Mouse (Mus musculus) limb, embryonic 12.5 days (tissue): ENCODE measurements at regions not wholly inside any gene's neighbourhood (a gene's known extent, or its start where the extent isn't known, plus 50 kb on each side); places are given as distances from the start of the nearest gene placed in this dataset.

Experiments used
- ATAC-seq: fragments of 200-750 bp; cut with Nextera tagmentation; 2 replicates; pipeline ENCODE4 v1.8.0; 2017; ENCODE audit warnings: low read depth, moderate TSS enrichment; ENCODE audit not compliant: insufficient number of reproducible peaks, insufficient read depth, low FRiP score, low TSS enrichment
- H3K27ac ChIP-seq: fragments of 300-500 bp; sonication (generic); 2 replicates; pipeline ENCODE4 v1.5.1; 2016; ENCODE audit warnings: mild to moderate bottlenecking, moderate library complexity
- H3K27me3 ChIP-seq: fragments of 300-500 bp; sonication (generic); 2 replicates; pipeline ENCODE4 v1.6.1; 2016; ENCODE audit warnings: mild to moderate bottlenecking, moderate library complexity
- H3K36me3 ChIP-seq: fragments of 300-500 bp; sonication (generic); 2 replicates; pipeline ENCODE4 v1.6.1; 2016; ENCODE audit warnings: mild to moderate bottlenecking, moderate library complexity
- H3K4me1 ChIP-seq: fragments of 300-500 bp; sonication (generic); replicated peaks from 2 replicates; pipeline ENCODE4 v1.6.1; 2016
- H3K4me2 ChIP-seq: fragments of 300-500 bp; sonication (generic); 2 replicates; pipeline ENCODE4 v1.6.1; 2016; ENCODE audit warnings: mild to moderate bottlenecking, moderate library complexity
- H3K4me3 ChIP-seq: fragments of 300-500 bp; sonication (generic); replicated peaks from 2 replicates; pipeline ENCODE4 v1.5.1; 2016; ENCODE audit warnings: mild to moderate bottlenecking
- H3K9ac ChIP-seq: fragments of 300-500 bp; sonication (generic); replicated peaks from 2 replicates; pipeline ENCODE4 v1.6.1; 2016; ENCODE audit warnings: mild to moderate bottlenecking, moderate library complexity
- H3K9me3 ChIP-seq: fragments of 300-500 bp; sonication (generic); 2 replicates; pipeline ENCODE4 v1.6.1; 2016; ENCODE audit warnings: mild to moderate bottlenecking, moderate library complexity
- WGBS: fragments of 180-500 bp; shearing (Covaris S2); methylation state at CpG from one replicate; pipeline ENCODE4 v1.1.7; 2016; 5-methylcytosine and 5-hydroxymethylcytosine counted together

DNA sequence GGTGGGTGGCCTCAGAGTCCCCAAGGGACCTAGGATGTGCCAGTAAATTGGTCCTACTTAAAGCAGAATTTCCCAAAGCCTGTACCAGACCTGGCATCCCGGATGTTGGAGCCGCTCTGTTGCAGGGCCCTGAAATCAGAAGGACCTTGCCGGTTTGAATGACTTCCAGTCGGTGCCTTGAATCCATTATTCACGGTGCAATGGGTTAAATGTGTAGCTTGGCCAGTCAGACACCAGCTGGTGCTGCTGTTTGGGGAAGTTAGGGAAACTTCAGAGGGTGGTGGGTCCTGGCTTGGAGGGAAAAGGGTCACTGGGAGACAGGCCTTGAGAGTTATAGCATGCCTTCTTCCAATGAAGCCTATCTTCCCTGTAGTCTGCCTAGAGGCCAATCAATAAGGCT, 135.5 kb upstream of the Tbx3 start:
- no peak for ATAC-seq
- peaks cover 52% of the 10 kb centered on the region for H3K27me3 ChIP-seq
- H3K4me1 ChIP-seq = peaks cover 13% of the 10 kb centered on the region
- H3K9ac ChIP-seq = no peak overlapping the region
- no peaks in the 10 kb centered on the region for H3K9me3 ChIP-seq
- no peak overlapping the region for H3K4me2 ChIP-seq
- no peak overlapping the region for H3K27ac ChIP-seq
- H3K36me3 ChIP-seq = no peaks in the 10 kb centered on the region
- H3K4me3 ChIP-seq = no peak overlapping the region
- 49% methylated on average over 5 of the region's 5 CpGs for WGBS

DNA sequence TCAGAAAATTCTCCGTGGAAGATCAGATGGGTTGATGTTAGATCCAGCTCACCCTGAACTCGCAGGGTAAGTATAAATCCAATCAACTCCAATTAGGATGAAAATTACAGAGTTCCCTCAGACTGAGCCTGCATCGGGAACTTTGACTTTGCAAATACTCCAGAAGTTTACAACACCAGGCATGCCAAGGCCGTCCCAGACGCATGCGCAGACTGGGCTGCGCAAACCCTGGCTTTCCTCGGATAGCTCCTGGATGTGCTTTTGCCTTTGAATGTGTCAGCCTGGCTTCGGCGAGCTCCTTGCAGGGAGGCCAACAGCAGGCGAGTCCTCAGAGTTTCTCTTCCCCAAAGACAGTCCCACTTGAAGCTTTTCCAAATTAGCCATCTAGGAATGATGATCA, 127.6 kb upstream of the Tbx3 start:
- peaks cover 13% of the 10 kb centered on the region for H3K4me1 ChIP-seq
- 78% methylated on average over 11 of the region's 11 CpGs for WGBS
- H3K36me3 ChIP-seq = no peaks in the 10 kb centered on the region
- H3K9me3 ChIP-seq = no peaks in the 10 kb centered on the region
- H3K4me2 ChIP-seq = no peak overlapping the region
- H3K4me3 ChIP-seq = no peak overlapping the region
- H3K27me3 ChIP-seq = peaks cover 66% of the 10 kb centered on the region
- H3K9ac ChIP-seq = no peak overlapping the region
- ATAC-seq = no peak
- no peak overlapping the region for H3K27ac ChIP-seq

DNA sequence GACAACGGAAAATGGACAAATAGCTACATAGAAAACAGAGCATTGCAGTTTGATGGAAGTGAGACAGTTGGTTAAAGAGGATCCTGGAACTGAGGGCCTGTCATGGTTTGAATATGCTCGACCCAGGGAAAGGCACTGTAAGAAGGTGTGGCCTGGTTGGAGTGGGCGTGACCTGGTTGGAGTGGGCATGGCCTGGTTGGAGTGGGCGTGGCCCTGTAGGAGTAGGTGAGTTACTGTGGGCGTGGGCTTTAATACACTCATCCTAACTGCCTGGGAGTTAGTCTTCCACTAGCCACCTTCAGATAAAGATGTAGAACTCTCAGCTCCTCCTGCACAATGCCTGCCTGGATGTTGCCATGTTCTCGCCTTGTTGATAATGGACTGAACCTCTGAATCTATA, 126.8 kb upstream of the Tbx3 start:
- Histone ChIP-seq H3K9ac (no peak overlapping the region), H3K27ac (no peak overlapping the region), H3K36me3 (no peaks in the 10 kb centered on the region), H3K4me1 (peaks cover 13% of the 10 kb centered on the region), H3K4me3 (no peak overlapping the region), H3K9me3 (no peaks in the 10 kb centered on the region), H3K4me2 (no peak overlapping the region), H3K27me3 (peaks cover 69% of the 10 kb centered on the region)
- 87% methylated on average over 6 of the region's 6 CpGs for WGBS
- no peak for ATAC-seq

DNA sequence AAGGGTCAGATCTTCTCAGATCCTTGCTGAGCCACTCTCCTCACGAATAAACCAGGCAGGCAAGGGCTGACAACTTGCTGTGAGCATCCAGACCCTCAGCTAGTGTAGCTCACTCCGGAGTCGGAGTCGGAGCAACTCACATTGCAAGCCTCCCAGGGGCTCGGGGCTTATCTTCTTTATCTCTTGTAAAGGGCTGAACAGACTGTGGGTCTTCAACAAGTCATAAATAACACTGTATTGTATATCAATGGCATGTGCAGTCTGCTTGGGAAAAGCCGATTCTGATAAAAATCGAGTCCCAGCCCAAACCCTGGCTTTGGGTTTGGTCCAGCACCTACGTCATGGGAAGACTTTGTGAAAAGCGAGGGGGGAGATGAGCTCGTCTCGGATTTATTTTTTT, 125.8 kb upstream of the Tbx3 start:
- Histone ChIP-seq H3K4me3 (no peak overlapping the region), H3K4me1 (peaks cover 13% of the 10 kb centered on the region), H3K27ac (no peak overlapping the region), H3K9me3 (no peaks in the 10 kb centered on the region), H3K9ac (no peak overlapping the region), H3K4me2 (no peak overlapping the region), H3K27me3 (peaks cover 70% of the 10 kb centered on the region), H3K36me3 (no peaks in the 10 kb centered on the region)
- whole genome bisulfite sequencing = 52% methylated on average over 11 of the region's 11 CpGs
- ATAC-seq = no peak

DNA sequence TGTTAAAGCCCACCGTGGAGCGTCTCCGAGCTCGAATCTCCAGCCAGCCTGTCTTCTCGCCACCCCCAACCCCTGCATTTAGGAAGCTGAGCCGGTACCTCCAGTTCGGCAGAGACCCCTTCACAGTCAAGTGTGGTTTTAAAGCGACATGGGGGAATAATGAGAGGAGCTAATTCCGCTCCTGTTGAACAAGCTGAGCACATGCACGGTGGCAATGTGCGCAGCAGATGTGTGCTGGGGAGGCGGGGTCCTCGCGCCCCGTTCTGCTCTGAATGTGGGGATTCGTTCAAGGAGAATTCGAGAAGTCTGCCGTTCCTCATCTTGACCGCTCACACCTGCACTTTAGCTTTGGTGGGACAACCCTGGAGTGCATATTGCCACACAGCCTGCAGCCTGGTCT, 123.4 kb upstream of the Tbx3 start:
- peak; percentile 65; the same call in 1 of the 2 replicates for ATAC-seq
- no peak overlapping the region; the same call in 1 of the 2 replicates for H3K4me3 ChIP-seq

DNA sequence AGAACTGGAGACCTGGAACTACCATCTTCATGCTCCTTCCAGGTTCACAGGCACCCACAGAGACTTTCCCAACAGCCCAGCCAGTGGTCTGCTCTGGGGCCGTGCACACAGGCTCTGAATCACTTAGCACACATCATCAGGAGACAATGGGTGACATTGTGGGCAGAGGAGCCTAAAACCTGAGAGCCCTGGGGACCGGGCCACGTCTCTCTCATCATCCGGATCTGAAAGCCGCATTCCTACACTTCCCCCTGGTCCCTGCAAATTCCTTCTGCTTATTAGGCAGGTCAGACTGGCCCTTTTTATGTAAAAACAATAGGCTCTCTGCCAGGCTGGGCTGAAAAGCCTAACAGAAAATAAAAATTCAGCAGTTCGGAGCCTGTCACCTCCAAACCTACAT, 119.6 kb upstream of the Tbx3 start:
- 29% methylated on average over 6 of the region's 6 CpGs for WGBS
- Histone ChIP-seq H3K4me1 (peaks cover 35% of the 10 kb centered on the region), H3K36me3 (no peaks in the 10 kb centered on the region), H3K9ac (no peak overlapping the region), H3K4me3 (no peak overlapping the region), H3K27ac (0 out of 2 replicates have a peak overlapping the region, but pooled peaks have one; percentile 53), H3K27me3 (peaks cover 55% of the 10 kb centered on the region), H3K4me2 (no peak overlapping the region), H3K9me3 (peaks cover 10% of the 10 kb centered on the region; the same call in 1 of the 2 replicates)
- ATAC-seq = no peak

More for the DNA sequence above, 123.4 kb upstream of the Tbx3 start:
- no peak overlapping the region for H3K27ac ChIP-seq
- H3K9ac ChIP-seq = no peak overlapping the region
- peaks cover 25% of the 10 kb centered on the region for H3K4me1 ChIP-seq
- peaks cover 59% of the 10 kb centered on the region for H3K27me3 ChIP-seq
- peaks cover 5% of the 10 kb centered on the region; the same call in 1 of the 2 replicates for H3K9me3 ChIP-seq
- H3K36me3 ChIP-seq = no peaks in the 10 kb centered on the region
- H3K4me2 ChIP-seq = peak overlapping the region; percentile 36
- WGBS = 35% methylated on average over 19 of the region's 19 CpGs

DNA sequence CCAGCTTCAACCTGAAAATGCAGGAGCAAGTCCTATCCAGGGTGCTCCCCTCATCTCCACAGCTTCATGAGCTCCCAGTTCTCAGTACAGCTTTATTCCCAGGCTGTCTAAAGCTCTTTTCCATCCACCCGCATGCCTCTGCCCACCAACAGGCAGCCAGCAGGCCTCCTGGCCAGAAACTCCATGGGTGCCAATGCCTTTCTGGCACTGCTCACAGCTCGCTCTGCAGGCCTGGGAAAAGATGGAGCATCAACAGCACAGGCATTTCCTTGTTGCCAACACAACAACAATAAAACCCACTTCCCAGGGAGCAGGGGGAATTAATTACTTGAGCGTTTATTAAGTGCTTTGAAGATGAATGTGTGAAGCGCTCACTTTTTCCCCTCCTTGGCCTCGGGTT, 117.0 kb upstream of the Tbx3 start:
- no peak overlapping the region for H3K4me2 ChIP-seq
- H3K9me3 ChIP-seq = peaks cover 10% of the 10 kb centered on the region; the same call in 1 of the 2 replicates
- no peak for ATAC-seq
- no peaks in the 10 kb centered on the region for H3K36me3 ChIP-seq
- H3K9ac ChIP-seq = no peak overlapping the region
- peaks cover 31% of the 10 kb centered on the region for H3K4me1 ChIP-seq
- H3K4me3 ChIP-seq = no peak overlapping the region
- 23% methylated on average over 5 of the region's 5 CpGs for WGBS
- H3K27me3 ChIP-seq = peaks cover 53% of the 10 kb centered on the region
- no peak overlapping the region for H3K27ac ChIP-seq

DNA sequence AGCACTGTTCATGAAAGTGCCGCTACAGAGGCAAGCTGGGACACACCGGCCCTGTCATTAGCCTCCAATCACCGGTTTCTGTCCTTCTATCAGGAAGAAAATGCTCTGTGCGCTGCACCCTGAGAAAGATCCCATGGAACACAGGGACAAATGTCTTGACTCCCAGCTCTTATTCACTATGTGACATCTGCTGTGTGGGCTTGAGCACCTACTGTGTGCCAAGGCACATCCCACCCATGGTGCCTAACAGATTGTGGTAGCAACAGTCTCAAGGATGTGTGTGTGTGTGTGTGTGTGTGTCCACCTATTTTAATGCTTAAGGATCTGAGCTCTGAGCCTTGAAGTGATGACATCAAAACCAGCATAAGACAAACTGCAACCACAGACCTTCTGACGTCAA, 113.4 kb upstream of the Tbx3 start:
- no peak overlapping the region for H3K27ac ChIP-seq
- peaks cover 10% of the 10 kb centered on the region for H3K9me3 ChIP-seq
- H3K36me3 ChIP-seq = no peaks in the 10 kb centered on the region
- H3K4me1 ChIP-seq = peaks cover 19% of the 10 kb centered on the region
- no peak overlapping the region for H3K9ac ChIP-seq
- ATAC-seq = no peak
- WGBS = 31% methylated on average over 5 of the region's 5 CpGs
- H3K4me2 ChIP-seq = no peak overlapping the region
- H3K4me3 ChIP-seq = no peak overlapping the region
- peaks cover 61% of the 10 kb centered on the region for H3K27me3 ChIP-seq

DNA sequence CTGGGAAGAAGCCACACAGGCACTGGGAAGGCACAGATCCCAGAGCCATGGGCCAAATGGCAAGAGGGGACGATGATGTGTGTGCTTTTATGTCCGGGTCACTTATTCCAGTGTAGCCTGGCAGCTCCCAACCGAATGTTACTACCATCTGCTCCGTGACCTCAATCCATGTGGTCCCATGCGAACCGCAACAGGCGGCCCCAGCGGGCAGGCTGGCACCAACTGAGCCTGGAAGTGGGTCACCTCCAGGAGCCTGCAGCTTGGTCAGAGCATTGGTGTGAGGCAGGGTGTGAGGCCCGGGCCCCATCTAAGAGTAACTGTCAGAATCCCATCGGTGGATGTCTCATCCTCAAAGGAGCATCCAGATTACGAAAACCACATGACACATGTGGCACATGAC, 110.8 kb upstream of the Tbx3 start:
- Histone ChIP-seq H3K27me3 (peaks cover 72% of the 10 kb centered on the region), H3K4me2 (no peak overlapping the region), H3K9ac (no peak overlapping the region), H3K4me3 (no peak overlapping the region), H3K36me3 (no peaks in the 10 kb centered on the region), H3K4me1 (peaks cover 18% of the 10 kb centered on the region), H3K27ac (no peak overlapping the region), H3K9me3 (peaks cover 4% of the 10 kb centered on the region; the same call in 1 of the 2 replicates)
- ATAC-seq = no peak
- WGBS = 93% methylated on average over 11 of the region's 11 CpGs

DNA sequence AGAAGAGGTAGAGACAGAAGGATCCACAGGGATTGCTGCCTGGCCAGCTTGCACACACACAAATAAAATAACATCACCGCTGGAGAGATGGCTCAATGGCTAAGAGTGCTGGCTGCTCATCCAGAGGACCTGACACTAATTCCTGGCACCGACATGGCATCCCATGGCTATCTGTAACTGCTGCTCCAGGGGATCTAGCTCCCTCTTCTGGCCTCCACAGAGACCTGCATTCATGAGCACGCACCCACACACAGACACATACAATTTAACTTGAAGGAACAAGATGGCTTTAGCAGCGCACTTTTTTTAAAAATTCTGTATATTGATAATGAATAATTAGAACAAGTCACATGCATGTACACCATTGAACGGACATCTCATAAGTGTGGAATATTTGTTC, 110.1 kb upstream of the Tbx3 start:
- Histone ChIP-seq H3K4me1 (peaks cover 18% of the 10 kb centered on the region), H3K27ac (no peak overlapping the region), H3K36me3 (no peaks in the 10 kb centered on the region), H3K4me2 (no peak overlapping the region), H3K9ac (no peak overlapping the region), H3K9me3 (peaks cover 4% of the 10 kb centered on the region; the same call in 1 of the 2 replicates), H3K27me3 (peaks cover 72% of the 10 kb centered on the region), H3K4me3 (no peak overlapping the region)
- no peak for ATAC-seq
- 95% methylated on average over 5 of the region's 5 CpGs for WGBS

DNA sequence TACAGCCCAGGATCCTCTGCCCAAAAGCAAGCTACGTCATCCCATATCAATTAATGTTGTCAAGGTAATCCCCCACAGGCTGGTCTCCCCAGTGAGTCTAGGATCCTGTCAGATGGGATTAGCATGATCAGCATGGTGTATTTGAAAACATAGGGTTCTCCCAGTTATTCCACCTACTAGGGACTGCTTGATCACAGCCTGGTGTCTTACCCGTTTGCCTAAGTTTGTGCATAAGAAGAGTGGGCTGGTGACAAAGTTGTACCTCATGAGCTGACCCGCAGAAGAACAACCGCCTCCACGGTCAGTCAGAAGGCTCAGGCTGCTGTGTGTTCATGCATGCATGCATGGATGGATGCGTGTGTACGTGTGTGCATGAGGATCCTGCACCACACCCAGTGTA, 108.9 kb upstream of the Tbx3 start:
- Histone ChIP-seq H3K4me2 (no peak overlapping the region), H3K27ac (no peak overlapping the region), H3K36me3 (no peaks in the 10 kb centered on the region), H3K4me3 (no peak overlapping the region), H3K9ac (no peak overlapping the region), H3K4me1 (peaks cover 18% of the 10 kb centered on the region), H3K9me3 (peaks cover 4% of the 10 kb centered on the region; the same call in 1 of the 2 replicates), H3K27me3 (peaks cover 67% of the 10 kb centered on the region)
- ATAC-seq = no peak
- WGBS = 84% methylated on average over 7 of the region's 7 CpGs
